Mouse (Mus musculus) right cerebral cortex, adult 2 months (tissue): Measurements from ENCODE around the gene H2-Q1.
A peak's percentile ranks its signal among the peaks of the same experiment; 100 is the strongest.
"Not testable (repeated sequence)": the region's sequence is repeated elsewhere in the genome, so short reads cannot be mapped to it uniquely, and the experiment has no call there.

ENCODE experiments used
- DNase-seq, 2 experiments: peaks; one replicate each; pipeline ENCODE4 v3.0.0; 2021 to 2022; ENCODE audit warnings: low spot score in 2 of 2

H2-Q1 gene

GRCm38 (mm10) chr17:35320327-35321081, at the start of gene H2-Q1:
H2-Q1 (plus strand) TSS chr17:35320405.
- no peak for DNase-seq

GRCm38 (mm10) chr17:35272249-35272648, 48.0 kb upstream of the H2-Q1 start:
- no peak for DNase-seq

GRCm38 (mm10) chr17:35274770-35275169, 45.4 kb upstream of the H2-Q1 start:
- peak; percentile 83 to 91 for DNase-seq

GRCm38 (mm10) chr17:35276304-35276864, 43.8 kb upstream of the H2-Q1 start:
- no peak for DNase-seq

- no peak for DNase-seq
These were observed 42.2 kb upstream of the H2-Q1 start for GRCm38 (mm10) chr17:35278049-35278448.

GRCm38 (mm10) chr17:35278957-35279688, 41.1 kb upstream of the H2-Q1 start:
- no peak for DNase-seq

- no peak for DNase-seq
These were observed 39.9 kb upstream of the H2-Q1 start for GRCm38 (mm10) chr17:35280276-35280675.

GRCm38 (mm10) chr17:35285431-35285830, 34.8 kb upstream of the H2-Q1 start:
- DNase-seq: no peak

GRCm38 (mm10) chr17:35295796-35296195, 24.4 kb upstream of the H2-Q1 start:
- DNase-seq: peak; percentile 45 to 60

- DNase-seq: not testable (repeated sequence)
These were observed 19.8 kb upstream of the H2-Q1 start for GRCm38 (mm10) chr17:35300261-35300945.

GRCm38 (mm10) chr17:35301645-35302258, 18.5 kb upstream of the H2-Q1 start:
- peak; percentile 88 to 96 for DNase-seq

- no peak for DNase-seq
These were observed 16.9 kb upstream of the H2-Q1 start for GRCm38 (mm10) chr17:35303271-35303670.

- no peak for DNase-seq
These were observed 16.4 kb upstream of the H2-Q1 start for GRCm38 (mm10) chr17:35303756-35304350.

- DNase-seq: no peak
These were observed 15.7 kb upstream of the H2-Q1 start for GRCm38 (mm10) chr17:35304478-35304877.

- not testable (repeated sequence) for DNase-seq
These were observed 15.3 kb upstream of the H2-Q1 start for GRCm38 (mm10) chr17:35304921-35305320.

GRCm38 (mm10) chr17:35318671-35319070, 1.5 kb upstream of the H2-Q1 start:
- DNase-seq: no peak

- DNase-seq: not testable (repeated sequence)
These were observed 4.9 kb downstream of the H2-Q1 start for GRCm38 (mm10) chr17:35325124-35325523.

GRCm38 (mm10) chr17:35326000-35326399, 5.8 kb downstream of the H2-Q1 start:
- DNase-seq: not testable (repeated sequence)

GRCm38 (mm10) chr17:35329714-35330113, 9.5 kb downstream of the H2-Q1 start:
- DNase-seq: not testable (repeated sequence)

- DNase-seq: not testable (repeated sequence)
These were observed 11.3 kb downstream of the H2-Q1 start for GRCm38 (mm10) chr17:35331546-35331945.

GRCm38 (mm10) chr17:35342071-35342671, 22.0 kb downstream of the H2-Q1 start, which contains the start of gene H2-Q2:
H2-Q2 (plus strand) TSS chr17:35342242.
- no peak for DNase-seq
